Mouse (Mus musculus): ENCODE measurements around the gene Trap1.
A peak's percentile ranks its signal among the peaks of the same experiment; 100 is the strongest.
"Not testable (repeated sequence)": the region's sequence is repeated elsewhere in the genome, so short reads cannot be mapped to it uniquely, and the experiment has no call there.

The Trap1 gene

DNA sequence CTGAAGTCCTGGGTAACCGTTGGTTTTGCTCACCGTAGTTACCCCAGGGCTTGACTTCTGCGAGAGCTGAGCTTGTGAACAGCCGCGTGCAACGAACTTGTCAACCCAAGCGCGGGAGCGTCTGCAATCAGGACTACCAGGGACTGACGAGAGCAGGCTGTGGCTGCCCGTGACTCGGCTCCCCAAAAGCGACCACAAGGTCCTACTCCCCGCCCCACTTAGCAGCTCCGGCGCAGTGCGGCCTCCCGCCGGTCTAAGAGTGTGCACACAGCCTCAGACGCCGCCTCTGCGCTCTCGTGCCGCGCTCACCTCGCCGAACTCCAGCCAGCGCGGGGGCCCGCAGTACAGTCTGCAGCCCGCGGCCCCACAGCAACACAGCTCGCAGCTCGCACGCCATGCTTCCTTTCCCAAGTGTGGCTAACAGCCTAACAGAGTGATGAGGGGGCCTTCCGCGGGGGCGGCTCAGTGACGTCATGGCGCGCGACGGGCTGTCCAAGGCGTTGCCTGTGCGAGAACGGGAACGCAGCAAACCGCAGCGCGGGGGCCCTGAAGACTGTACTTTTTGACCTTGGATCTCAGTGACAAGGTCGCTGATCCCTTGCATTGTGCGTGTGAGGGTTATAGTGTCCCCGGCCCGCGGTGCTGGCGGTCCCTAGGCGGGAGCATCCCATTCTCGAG lies at the start of gene Trap1:
Trap1 (minus strand) TSS at position 444 of the 678 bp plus-strand sequence.
- peak; percentile 91 for DNase-seq (ENCODE audit: low spot score)

DNA sequence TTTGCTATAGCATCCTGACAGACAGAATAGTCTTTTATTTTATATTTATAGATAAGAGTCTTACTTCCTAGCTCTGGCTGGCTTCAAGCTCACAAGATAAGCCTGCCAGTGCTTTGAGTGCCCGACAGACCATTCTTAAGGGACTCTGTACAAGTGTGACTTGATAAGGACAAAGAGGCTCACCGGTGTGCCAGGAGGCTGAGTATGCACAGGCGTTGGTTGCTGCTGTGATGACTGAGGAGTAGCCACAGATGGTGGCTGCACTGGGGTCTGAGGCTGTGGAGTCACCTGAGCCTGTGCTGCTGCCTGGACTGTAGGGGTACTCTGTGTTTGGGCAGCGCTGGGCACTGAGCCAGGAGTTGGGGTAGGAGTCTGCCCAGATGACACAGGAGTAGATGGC lies 39.4 kb upstream of the Trap1 start:
- DNase-seq (ENCODE audit: low spot score): no peak

DNA sequence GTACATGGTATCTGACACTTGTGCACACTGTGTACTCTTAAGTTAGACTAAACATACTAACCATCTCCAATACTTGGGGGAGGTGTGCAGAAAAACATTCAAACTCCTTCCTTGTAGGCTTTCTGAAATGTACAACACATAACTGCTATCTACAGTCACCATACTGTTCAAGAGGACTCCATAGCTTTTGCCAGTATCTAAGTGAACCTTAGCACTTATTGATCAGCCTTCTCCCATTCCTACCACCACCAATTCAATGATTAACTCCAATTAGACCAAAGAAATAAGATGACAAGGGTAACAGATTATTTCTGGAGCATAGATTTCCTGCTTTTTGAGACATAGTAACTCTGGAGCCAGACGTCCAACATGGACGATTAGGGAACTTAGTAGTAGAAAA lies 22.7 kb upstream of the Trap1 start:
- no peak for DNase-seq (ENCODE audit: low spot score)

DNA sequence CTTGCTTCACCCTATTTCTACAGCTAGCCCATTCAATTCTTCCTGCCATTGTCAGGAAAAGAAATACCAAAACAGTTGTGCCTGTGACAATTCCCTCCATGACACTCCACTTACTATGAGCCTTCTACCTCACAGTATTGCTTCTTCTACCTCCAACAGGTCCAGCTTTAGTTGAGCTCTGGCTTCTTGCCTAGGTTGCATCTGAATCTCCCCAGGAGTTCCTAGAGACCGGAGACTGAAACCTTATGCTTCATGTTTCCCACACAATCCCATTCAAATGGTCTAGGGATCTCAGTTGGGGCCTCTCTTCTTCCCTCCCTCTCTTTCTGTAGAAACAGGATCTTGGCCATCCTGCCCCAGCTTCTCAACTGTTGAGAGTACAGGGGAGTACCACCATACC lies 19.9 kb upstream of the Trap1 start:
- DNase-seq (ENCODE audit: low spot score): no peak

DNA sequence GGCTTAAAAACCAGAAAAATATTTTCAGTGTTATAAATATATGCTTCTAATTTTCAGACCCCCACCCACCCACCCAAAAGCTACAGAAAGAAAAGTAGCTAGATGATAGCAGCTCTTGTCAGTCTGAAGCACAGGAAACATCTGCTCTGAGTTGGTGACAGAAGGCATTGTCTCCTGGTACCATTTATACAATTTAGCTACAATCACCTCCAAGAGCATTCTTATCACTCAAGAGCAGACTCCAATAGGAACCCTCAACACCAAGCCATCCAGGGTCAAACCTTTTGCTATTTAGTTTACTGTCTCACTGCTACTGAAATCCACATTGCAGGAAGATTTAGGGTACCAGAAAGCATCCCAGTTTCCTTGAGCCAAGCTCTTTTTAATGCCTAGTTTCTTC lies 19.3 kb upstream of the Trap1 start:
- no peak for DNase-seq (ENCODE audit: low spot score)

DNA sequence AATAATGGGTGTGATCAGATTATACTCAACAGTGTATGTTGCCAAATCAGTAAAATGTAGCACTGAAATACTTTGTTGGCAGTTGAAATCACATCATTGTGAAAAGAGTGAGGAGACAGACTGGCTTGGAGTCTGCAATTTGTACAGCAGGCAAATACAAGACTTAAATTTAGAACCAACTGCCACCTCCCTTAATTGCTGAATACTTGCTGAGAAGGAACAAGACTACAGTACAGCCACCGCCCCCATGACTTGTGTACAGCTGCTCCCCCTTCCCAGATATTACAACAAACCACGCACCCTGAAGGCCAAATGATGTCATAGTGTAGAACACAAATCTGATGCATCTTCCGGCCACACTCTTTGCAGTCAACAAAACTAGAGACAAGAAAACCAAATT lies 18.5 kb upstream of the Trap1 start:
- no peak for DNase-seq (ENCODE audit: low spot score)

DNA sequence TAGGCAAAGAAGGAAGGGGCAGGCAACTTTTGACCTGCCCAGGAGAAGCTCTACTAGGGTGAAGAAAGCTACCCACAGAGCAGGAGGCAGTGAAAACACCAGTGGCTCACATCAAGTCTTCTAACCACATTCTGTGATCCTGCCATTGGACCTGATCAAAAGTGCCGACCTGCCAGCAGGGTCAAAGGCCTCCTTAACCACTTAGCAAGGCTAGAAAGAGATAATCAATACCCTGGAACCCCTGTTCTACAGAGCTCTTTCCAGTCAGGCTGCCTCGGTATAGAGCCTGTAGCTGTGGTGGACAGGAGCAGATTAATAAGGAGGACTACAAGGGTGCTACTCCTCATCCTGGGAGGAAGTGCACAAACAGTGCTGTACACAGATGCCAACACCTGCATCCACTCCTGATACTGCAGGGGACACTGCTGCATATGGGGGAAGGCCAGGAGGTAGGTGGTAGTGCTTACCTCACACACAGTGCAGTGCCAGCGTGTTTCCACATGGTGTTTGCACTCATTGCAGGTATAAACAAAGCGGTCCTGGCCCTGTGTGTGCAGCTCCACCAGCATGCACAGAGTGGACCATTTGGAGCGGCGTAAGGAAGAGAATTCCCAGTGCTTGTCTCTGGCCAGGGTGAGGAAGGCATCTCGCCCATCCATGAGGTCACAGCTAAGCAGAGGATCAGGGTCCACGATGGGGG lies 9.7 kb upstream of the Trap1 start:
- DNase-seq (ENCODE audit: low spot score): no peak

DNA sequence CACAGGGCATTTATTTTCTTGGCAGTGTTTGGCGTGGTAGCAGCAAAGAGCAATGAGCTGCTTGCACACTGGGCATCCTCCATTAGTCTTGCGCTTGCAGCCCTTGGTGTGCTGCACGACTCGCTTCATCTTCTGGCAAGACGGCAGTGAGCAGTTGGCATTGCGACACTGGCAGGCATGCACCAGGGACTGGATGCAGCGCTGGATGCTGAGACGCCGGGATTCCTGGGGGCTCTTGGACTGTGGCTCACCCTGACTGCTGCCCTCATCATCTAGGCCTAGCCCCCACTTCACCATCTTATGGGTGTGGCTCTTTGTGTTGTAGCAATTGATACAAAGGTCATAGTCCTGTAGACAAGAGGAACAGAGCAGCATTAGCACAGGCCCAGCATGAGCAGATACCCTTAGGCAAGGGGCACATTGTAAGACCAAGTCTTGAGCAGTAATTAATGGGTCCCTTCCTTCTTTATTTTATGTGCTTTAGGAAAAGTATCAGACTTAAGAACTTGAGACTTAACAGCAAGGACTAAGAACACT lies 8.3 kb upstream of the Trap1 start:
- no peak for DNase-seq (ENCODE audit: low spot score)

DNA sequence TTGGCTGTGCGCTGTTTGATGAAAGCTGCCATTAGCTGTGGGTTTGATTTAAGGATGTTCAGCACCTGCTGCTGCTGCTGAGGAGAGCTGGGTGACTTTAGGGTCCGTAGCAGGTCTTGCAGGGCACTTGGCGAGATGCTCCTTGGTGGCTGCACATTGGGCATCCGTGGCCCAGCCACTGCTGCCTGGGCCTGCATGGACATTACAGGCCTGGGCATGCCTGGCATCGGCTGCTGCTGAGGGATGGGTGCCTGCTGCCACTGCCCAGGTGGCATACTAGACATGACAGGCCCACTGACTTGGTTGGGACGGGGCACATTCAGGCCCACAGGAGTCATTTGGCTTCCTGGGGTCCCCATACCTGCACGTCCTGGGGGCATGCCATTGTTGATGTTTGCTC lies 7.4 kb upstream of the Trap1 start:
- DNase-seq (ENCODE audit: low spot score): no peak

DNA sequence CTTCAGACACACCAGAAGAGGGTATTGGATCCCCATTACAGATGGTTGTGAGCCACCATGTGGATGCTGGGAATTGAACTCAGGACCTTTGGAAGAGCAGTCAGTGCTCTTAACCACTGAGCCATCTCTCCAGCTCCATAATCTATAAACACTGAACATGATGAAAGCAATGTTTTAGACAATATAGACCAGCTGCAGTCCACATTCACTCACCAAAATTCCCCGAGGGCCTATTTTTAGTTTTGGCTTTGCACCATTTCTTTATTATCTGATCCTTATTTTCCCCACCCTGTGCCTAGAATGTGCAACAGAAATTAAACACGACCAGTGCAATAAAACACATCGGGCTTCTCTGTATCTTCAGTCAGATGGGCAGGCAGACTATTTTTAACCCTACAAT lies 2.8 kb upstream of the Trap1 start:
- DNase-seq (ENCODE audit: low spot score): not testable (repeated sequence)

DNA sequence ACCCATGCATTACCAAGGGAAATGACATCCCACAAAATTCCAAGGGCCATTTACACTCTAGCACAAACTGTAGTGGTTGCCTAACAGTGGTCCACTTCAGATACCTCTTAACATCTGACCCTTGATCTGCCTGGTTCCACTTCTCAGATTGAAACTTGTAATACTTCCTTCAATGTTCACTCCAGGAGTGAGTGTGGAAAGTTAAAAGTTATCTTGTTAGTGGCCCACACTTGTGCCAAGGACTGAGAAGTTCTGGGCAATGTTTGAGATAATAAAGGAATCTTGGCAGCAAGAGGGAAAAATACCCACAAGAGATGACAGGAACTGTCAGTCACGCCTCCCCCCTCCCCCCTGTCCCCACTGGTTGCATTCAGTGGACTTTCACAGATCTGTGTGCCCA lies 2.0 kb upstream of the Trap1 start:
- DNase-seq (ENCODE audit: low spot score): no peak

DNA sequence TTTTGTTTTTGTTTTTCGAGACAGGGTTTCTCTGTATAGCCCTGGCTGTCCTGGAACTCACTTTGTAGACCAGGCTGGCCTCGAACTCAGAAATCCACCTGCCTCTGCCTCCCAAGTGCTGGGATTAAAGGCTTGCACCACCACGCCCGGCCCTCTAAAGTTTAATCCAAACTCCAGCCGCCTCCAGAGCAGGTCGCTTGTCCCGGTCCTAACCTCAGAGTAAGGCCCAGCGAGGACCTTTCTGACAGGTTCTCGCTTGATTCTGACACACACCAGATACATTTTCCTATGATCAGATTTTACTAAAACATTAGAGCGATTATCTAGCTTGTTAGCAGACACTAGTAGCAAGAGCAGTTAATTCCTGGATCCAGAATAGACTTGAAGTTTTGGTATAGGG lies 675 bp upstream of the Trap1 start:
- DNase-seq (ENCODE audit: low spot score): not testable (repeated sequence)

DNA sequence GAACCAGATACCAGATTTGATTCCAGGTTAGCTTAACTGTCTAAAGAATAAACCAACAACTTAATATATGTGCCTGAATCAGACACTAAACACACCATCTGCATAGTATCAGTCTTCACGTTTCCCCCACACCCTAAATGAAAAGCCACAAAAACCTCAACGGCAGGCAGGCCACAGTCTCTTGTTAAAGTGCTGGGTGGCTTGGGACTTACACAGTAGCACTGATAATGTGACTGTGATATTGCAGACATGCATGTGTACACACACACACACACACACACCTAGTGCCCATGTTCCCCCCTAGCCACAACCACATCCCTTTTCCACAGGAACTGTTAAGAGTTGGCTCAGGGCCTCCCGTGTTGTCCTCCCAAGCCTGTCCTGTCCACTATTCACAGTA lies 2.8 kb downstream of the Trap1 start:
- no peak for DNase-seq (ENCODE audit: low spot score)

DNA sequence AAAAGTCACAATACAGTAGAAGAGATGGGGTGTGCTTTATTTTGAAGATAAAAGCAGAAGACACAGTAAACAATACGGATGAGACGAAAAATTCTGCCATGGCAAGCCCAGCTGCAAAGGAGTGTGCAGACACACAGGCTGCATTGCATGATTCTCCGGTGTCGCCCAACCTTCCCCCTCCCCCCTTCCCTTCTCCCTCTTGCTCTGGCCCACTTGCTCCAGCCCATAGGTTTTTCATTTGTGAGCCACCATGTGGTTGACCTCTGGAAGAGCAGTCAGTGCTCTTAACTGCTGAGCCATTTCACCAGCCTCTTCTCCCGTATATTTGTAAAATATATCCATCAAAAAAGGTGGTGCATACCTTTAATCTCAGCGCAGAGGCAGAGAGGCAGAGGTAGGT lies 3.3 kb downstream of the Trap1 start:
- peak; percentile 29 for DNase-seq (ENCODE audit: low spot score)

DNA sequence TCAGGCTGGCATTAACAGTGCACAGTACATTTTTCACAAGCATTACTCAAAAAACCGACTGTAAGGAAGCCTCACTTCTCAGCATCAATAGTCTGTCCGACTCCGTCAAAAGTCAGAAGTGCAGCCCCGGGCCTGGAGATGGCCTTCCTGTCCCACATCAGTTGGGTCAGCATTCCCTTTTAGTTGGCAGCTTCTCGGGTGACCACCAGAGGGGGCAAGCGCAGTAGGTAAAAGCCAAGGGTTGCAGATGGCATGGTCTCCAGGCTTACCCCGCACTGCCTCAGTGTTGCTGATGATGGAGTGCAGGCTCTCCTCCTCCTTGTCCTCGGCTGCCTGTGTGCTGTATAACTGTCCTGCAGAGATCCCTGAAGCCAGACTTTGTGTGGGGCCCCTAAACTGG lies 9.0 kb downstream of the Trap1 start:
- peak; percentile 53 for DNase-seq (ENCODE audit: low spot score)

DNA sequence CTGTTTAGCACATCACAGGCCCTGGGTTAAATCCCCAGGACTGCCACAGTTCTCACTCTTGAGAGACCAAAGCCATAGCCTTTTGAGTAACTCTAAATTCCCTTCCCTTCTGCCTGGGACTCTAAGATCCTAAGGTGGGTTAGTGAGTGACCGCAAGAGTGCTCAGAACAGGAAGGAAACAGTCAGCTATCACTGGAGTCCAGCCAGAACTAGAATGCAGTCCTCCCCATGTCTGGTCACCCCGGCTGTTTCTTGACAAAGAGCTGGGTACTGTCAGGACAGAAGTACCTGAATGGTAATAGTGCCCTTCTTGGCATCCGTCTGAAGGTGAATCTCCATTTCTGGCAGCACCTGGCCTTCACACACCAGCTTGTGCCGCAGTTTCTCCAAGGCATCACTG lies 12.7 kb downstream of the Trap1 start:
- DNase-seq (ENCODE audit: low spot score): no peak

DNA sequence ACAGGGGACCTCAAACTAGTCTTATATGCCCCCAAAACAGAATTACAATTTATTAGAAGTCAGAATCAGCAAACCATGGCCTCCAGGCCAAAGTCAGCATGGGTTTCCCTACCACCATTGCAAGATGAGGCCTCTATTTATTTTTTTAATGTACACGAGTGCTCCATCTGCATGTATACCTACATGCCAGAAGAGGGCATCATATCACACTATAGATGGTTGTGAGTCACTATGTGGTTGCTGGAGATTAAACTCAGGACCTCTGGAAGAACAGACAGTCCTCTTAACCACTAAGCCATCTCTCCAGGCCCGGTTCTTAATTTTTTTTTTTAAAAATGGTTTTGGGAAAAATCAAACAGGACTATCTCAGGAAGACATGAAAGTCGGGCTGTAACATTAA lies 23.8 kb downstream of the Trap1 start:
- no peak for DNase-seq (ENCODE audit: low spot score)

DNA sequence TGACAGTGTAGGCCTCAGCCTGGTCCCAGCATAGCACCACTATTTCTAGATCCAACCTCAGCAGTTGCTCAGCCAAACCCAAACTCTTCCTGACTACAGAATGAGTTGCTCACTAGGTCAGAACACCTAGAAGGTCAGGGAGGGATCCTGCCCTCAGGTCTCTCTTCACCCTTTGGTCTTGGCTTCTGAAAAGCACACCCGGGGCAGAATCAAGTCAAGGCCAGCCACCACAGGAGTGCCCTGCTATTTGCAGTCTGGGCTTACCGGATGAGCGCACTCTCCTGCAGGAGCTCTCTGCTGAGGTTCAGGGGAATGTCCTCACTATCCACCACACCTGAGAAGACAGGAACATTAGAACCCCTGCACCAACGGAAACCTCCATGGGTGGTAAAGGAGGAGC lies 25.0 kb downstream of the Trap1 start:
- no peak for DNase-seq (ENCODE audit: low spot score)

DNA sequence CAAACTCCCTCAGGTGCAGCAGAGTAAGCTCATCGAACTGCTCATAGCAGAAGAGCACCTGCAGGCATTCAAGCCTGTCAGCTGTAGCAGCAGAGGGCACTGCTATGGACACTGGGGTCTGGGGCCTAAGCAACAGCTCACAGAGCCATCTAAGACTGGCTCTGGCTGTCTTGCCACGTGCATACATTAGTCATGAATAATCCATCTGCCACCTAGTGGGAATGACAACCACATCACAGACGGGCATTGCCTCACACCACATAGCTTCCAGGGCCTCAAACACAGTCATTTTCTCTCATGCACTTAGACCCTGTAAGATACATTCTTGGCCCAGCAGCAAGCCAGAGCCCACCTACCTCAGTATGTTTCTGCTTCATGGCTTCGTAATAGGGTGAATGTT lies 32.1 kb downstream of the Trap1 start:
- peak; percentile 12 for DNase-seq (ENCODE audit: low spot score)

DNA sequence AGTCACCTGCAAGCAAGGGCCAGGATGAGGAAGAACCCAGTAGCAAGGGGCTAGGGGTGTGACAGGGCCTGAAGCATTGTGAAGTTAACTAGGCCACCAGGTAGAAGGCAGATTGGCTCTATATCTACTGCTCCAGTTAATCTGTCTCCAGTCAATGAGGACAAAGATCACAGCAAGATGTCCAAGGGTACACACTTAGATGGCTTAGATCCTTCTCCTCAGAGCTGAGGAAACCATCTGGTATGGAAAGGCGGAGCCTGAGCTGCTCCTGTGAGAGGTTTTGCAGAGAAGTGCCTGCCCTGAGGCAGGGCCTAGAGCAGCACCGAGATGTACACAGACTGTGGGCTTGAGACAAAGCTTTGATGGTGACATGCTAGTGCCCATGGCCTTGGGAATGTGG lies 33.5 kb downstream of the Trap1 start:
- DNase-seq (ENCODE audit: low spot score): no peak

DNA sequence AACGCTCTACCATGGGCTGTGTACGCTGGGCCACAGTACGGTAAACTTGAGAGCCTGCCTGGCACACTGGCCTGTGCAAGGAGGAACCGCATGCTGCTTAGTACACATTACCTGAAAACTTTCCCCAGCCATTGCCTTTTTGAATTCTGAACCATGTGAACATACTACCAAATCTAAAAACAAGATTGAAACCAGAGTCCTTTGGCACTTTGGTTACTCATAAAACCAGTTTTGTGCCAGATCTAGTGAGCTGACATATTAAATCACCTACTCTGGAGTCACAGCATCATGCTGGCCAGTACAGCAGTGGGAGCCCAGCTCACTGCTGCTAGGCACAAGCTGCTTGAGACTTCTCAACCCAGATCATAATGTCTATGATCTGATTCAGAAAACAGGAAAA lies 36.0 kb downstream of the Trap1 start:
- DNase-seq (ENCODE audit: low spot score): no peak

DNA sequence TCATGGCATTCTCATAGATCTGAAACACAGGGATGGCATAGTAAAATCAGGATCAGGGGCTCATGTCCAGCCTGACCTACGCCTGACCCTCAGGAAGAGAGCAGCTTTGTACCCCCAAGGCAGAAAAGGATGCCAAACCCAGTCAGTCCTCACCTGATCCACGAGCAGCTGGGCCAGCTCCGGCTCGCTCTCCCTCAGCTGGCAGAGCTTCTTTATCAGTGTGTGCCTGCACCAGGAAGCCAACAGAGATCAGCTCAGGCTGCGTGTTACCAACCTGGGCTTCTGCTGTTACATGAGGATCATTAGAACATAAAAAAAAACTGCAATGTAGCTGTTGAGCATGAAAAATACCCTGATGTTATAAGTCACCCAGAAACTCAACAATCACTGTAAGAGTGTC lies 37.4 kb downstream of the Trap1 start:
- DNase-seq (ENCODE audit: low spot score): no peak

DNA sequence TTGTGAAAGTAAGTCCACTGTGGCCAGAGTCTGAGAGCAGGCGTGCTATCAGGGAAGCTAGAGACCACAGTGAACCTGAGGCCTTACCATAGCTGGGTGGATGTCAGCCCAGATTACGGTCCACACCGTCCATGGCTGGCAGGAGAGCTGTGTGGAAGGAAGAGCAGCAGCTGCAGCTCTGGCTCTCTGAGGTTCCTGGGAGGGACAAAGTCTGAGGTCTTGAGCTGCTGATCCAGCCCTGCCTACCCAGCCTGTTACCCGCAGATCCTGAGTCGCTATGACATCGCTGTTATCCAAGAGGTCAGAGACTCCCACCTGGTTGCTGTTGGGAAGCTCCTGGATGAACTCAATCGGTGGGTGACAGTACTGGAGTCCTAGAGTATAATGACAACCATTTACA lies 39.9 kb downstream of the Trap1 start:
- no peak for DNase-seq (ENCODE audit: low spot score)

DNA sequence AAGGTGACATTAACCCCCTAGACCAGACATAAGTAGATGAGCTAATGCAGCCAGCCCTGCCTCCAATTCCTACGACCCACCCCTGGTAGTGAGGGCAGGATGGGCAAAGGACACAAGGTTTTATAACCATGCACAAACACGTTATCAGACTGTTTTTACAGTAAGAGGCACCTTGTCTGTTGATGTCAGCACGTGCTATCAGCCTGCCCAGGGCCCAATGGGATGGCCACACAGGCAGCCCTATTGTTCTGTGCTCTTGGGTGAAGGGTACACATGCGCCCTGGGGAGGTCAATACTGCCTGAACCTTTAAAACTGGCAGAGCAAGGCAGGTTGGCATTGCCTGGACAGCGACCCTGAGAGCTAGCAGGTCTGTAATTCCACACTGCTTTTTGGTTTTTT lies 40.8 kb downstream of the Trap1 start, which contains the start of gene Dnase1:
Dnase1 (plus strand) TSS at position 136 of the 400 bp plus-strand sequence.
- no peak for DNase-seq (ENCODE audit: low spot score)

Data from adipocyte (in vitro differentiated cells).